Mouse (Mus musculus) left cerebral cortex, postnatal 4 days (tissue): ENCODE measurements at regions not wholly inside any gene's neighbourhood (a gene's known extent, or its start where the extent isn't known, plus 50 kb on each side); places are given as distances from the start of the nearest gene placed in this dataset.
A peak's percentile ranks its signal among the peaks of the same experiment; 100 is the strongest.

Source experiments
- DNase-seq: peaks from one replicate; pipeline ENCODE4 v3.0.0-alpha.2; 2022
- intact Hi-C: fragments of 180-260 bp; cut with DNase I; formaldehyde crosslinking; loops from one replicate; pipeline ENCODE4 v1.15.1; 2025

DNA sequence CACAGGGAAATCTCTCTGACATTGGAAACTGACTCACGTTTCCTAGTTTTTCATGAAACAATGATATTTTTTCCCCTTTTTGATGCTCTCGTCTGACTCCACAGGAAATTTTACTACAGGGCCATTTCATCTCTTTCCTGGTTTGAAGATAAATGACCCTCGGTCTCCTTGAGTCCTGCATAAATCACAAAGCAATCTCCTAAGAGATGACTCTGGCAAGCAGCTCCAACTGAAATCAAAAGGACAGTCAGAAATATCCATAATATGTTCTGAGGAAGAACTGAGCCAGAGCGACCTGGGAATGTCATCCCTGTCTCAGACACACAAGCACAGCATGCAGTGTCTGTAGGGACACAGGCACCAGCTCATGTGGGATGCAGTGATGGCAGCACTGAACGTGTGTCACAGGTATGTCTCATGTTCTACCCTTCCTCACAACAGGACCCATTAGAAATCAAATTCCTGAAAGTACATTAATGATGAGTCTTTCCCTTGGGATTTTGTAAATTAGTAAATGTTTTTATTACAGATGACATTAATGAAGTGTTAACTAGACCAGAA is 233.1 kb upstream of the Tbl1xr1 start:
- intact Hi-C loops, result no loop called here
- DNase-seq, result no peak

DNA sequence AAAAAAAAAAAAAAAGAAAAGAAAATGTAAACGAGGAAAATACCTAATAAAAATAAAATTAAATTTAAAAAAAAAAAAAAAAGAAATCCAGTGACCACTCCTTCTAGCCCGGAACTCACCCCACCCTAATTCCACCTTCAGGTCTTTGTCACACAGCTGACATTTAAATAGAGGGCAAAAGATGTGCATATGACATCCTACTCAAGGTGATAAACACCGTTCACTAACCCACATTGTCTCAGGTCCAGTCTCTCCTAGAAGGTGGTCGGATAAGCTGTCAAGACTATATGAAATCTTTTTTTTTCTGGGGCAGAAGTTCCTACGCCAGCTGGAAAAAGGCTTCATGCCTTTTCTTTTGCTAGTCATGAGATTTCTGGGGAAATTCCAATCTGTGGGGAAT is 226.6 kb upstream of the Tbl1xr1 start:
- no peak for DNase-seq
- intact Hi-C loops, result no loop called here

DNA sequence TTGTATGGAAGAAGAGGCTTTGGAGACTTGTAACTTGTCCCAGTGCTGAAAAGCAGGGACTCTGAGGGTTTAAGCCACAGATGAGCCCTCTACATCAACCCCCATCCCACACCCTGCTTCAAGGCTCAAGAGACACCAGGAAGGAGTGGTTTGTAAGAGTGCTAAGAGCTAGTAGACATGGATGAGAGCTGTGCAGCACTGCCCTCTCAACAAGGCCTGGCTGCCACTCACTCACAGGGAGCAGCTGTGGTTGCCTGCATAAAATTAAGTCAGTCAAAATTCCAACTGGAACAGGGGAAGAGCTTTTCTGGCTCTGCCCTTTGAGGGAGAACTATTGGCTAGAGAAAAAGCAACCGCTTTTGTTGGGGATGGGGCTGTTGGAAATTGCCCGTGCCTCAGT is 225.5 kb upstream of the Tbl1xr1 start:
- intact Hi-C loops, result no loop called here
- DNase-seq, result no peak

DNA sequence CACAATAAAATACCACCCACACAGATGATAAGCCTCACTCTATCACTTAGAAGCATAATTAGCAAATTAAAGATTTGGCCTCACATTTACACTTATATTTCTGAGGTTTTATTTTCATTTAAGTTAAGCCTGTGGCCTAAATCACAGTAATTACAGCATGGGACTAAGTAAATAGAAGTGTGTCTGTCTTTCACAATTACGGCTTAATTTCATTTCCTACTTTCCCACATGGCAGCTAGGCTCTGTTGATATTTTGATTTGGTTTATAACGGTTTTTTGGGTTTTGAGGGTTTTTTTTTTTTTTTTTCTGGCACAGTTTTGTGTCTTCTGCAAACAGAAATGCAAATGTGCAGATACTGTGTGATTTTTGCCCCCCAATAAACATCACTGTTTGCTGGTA is 222.1 kb upstream of the Tbl1xr1 start:
- DNase-seq, result no peak
- intact Hi-C loops, result no loop called here

DNA sequence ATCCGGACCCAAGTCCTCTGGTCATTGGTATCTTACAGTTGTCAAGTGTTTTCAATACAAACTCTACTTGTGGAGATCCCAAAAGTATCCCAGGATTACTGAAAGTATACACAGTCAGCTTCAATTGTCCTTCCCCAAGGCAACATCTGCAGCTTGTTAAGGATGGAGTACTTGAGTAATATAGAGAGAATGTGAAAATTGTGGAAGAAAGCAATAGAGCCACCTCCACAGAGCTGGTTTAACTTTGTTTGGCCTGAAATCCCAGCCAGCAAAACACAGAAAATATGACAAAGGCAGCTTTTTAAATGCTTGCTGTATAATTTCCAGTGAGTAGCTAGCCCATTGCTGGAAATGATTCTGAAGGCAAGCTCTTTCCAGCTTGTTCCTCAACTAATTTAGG is 217.0 kb upstream of the Tbl1xr1 start:
- no peak for DNase-seq
- intact Hi-C loops, result no loop called here

DNA sequence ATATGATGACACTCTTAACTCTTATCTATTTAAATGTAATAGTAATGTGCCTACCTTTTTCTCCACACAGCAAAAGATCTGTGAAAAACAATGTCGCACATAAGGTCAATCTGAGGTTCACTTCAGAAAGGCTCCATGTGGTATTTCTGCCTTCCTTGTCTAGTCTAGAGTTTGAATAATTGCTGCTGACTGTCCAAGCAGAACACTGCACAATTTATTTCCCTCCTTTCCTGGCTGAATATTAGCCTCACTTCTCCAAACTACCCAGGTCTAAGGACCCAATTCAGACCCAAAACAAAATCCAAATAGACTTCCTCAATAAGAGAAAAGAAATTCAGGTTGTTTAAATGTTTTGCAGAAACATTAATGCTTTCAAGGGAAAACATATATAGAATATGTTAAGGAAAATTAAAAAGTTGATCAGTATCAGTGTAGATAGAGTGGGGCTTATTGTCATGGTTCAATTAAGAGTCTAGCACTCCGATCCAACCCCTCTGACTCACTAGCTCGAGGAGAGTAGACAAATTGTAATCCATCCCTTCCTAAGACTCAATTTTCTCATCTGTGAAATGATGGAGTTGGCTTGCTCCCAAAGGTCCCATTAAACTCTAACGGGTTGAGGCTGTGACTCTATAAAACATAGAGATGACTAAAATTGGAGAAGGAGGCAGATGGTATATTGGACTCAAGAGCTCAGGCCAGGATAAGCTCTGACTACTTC is 215.4 kb upstream of the Tbl1xr1 start:
- DNase-seq, result no peak
- intact Hi-C loops, result no loop called here

DNA sequence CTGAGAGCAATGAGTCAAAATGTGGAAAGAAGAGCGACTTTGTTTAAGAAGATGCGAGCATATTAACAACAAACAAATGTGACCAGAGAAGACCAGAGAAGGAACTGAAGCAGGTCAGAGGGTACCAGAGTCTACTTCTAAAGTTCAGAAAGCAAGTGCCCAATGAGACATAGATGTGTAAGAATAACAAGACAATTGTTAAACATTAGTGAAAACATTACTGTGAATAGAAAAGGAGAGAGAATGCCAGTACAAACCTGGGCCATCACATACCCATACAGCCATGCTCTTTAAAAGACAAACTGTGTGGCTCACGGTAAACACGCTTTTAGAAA is 214.8 kb upstream of the Tbl1xr1 start:
- no peak for DNase-seq
- intact Hi-C loops, result no loop called here

GRCm38 (mm10) chr3:21864391-21864790 is 212.1 kb upstream of the Tbl1xr1 start:
- intact Hi-C loops, result no loop called here
- no peak for DNase-seq

DNA sequence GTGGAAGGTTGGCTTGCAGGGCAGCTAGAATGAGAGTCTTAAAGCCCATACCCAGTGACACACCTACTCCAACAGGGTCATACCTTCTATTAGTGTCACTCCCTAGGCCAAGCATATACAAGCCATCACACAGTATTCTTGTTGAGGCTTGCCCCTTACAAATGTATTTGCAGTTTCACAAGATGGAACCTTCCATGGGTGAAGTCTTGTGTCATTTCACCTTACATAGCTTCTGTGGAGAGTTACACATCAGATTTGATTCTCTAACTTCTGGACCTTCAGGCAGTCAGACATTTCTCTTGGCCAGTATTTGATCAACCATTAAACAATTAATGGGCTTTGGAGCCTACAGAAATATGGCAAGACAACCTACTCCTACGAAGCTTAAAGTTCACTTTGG is 210.6 kb upstream of the Tbl1xr1 start:
- intact Hi-C loops, result no loop called here
- no peak for DNase-seq

GRCm38 (mm10) chr3:21878396-21878795 is 198.1 kb upstream of the Tbl1xr1 start:
- intact Hi-C loops, result no loop called here

DNA sequence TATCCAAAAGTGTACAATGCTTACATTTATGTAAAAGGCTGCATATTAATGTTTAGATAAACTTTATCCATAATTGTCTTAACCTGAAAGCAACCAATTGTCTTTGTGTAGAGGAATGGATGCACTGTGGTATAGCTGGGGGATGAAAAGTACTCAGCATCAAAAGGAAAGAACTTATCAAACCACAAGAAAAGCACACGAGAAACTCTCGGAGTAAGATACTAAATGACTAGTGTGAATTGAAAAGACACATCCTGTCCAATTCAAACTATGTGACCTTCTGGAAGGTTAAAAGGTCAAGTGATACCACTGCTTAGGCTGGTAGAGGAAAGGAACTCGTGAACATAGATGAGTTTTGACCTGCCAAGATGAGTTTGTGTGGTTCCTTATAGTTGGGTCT is 192.2 kb upstream of the Tbl1xr1 start:
- intact Hi-C loops, result no loop called here
- DNase-seq, result no peak

More at GRCm38 (mm10) chr3:21878396-21878795, 198.1 kb upstream of the Tbl1xr1 start:
- no peak for DNase-seq

DNA sequence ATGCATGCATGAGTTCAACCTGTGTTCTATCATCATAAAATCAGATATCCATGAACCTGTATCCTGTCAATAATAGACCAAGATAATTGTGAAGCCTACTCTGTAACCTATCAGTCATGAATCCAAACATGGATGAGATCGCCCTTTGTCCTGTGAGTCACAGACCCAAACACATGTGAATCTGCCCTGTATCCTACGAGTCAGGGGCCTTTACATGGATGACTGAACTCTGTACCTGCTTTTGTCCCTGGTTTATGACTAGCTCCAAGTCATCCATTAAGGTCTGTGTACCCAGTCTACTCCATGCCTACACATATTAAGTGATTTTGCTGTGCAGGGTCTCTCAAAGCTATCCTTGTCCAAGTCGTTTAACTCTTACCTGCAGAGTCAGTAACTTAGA is 187.7 kb upstream of the Tbl1xr1 start:
- DNase-seq, result no peak
- intact Hi-C loops, result no loop called here

- DNase-seq, result no peak
- intact Hi-C loops, result no loop called here
Measured at GRCm38 (mm10) chr3:21891819-21892480, 184.5 kb upstream of the Tbl1xr1 start.

DNA sequence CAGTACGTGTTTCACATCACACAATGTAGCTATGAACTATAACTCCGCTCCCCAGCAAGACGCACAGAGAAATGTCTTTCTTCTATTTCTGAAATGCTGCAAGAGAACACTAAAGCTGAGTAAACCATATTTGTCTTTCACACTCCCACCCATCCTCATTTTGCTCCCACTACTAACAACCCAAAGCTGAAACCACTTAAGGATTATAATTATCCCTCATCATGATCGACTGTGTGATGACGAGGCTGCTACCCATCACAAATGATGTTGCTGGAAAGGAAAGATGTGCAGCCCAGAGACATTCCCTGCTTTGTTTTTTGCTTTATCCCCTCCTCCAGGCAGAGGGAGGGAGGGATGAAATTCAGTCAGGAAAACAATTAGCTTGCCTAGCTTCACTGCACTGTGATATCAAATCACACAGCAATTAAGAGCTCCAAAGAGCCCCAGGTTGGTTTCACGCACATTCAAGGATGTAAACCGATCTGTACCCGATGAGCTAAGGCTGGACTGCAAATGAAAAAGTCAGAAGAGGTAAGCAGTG is 183.5 kb upstream of the Tbl1xr1 start:
- DNase-seq, result no peak
- intact Hi-C loops, result no loop called here

DNA sequence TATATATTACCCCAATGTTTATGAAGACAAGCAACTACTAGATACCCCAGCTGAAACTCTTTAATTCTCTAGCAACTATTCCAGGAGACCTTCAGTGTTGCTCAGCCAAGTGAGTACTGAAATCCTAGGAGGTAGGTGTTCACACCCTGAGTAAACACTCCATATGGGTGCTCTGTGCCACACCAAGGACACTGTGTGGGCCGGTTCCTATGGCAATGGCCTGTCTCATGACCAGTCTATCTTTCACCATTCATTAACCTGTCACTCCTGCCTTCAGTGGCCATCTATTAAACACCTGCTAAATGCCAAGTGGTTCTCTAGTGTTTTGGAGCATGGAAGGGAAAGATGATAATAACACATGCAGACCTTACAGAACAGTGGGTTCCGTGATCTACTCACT is 180.9 kb upstream of the Tbl1xr1 start:
- intact Hi-C loops, result no loop called here

GRCm38 (mm10) chr3:21898241-21898640 is 178.2 kb upstream of the Tbl1xr1 start:
- intact Hi-C loops, result no loop called here
- DNase-seq, result no peak

More for the DNA sequence above, 180.9 kb upstream of the Tbl1xr1 start:
- no peak for DNase-seq

DNA sequence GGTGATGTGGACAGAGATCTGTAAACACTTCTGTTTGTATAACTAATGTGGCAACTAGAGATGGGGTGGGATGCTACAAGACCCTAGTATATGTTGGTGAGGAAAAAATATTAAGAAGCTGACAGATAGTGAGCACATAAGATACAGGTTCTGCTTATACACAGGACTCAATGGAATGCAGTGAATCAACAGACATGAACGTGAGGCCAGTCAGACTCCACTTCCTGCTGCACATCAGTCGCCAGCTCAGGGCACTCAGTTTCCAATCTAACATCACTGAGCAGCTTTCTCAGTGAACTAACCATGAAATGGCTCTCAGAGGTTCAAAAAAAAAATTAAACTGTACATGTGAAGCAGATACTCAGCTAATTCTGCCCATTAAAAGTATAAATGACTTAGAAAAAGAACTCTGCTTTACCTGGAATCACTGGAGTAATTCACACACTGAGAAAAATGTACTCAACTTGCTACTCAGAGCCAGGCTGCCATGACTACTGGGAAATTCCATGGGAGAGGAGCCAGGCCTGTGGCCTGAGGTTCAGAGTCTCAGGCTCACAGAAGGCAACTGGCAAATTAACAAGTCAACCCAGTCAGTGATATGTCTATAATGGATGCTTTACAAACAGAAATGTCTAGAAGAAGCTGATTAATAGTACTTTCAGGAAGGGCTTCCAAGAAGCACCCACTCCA is 170.9 kb upstream of the Tbl1xr1 start:
- peak; percentile 17 for DNase-seq
- intact Hi-C loops, result no loop called here

GRCm38 (mm10) chr3:21908828-21909227 is 167.6 kb upstream of the Tbl1xr1 start:
- intact Hi-C loops, result no loop called here
- DNase-seq, result no peak

- intact Hi-C loops, result no loop called here
Measured at GRCm38 (mm10) chr3:21910080-21910479, 166.4 kb upstream of the Tbl1xr1 start.

GRCm38 (mm10) chr3:21911071-21911470 is 165.4 kb upstream of the Tbl1xr1 start:
- intact Hi-C loops, result no loop called here
- no peak for DNase-seq

More at GRCm38 (mm10) chr3:21910080-21910479, 166.4 kb upstream of the Tbl1xr1 start:
- DNase-seq, result no peak

DNA sequence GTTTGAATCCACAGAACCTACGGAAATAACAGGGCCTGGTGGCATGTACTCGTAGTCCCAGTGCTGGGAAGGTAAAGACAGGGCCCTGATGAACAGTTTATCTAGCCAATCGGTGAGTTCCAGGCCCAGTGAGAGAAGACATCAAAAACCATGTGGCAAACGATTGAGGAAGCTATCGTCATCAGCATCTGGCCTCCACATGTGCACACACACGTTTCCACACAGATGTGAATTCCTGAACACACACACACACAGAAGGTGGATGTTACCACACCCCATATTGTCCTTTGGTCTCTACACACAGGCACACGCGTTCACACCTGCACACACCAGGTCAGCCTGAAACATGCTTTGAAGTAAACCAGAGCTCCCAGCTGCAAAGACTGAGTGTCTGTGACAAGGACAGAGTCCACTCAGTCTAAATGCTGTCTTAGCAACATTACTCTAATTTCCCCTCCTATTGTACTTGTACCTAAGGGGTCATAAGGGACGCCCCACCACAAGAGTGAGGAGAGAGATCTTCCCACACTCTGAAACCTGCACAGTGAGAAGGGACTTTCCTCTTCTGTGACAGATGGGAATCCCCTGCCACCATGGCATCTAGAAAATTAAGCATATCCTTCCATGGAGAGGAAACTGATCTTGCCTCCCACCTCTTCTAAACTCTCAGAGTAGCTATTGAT is 159.1 kb upstream of the Tbl1xr1 start:
- no peak for DNase-seq
- intact Hi-C loops, result no loop called here
